Mouse (Mus musculus) CH12.LX (cell line): Measurements from ENCODE around the gene Prkcb. TPM values are rescaled to one million over a fixed set of nuclear protein-coding genes. Genes with fewer than 3 reads are reported as not detected.

ENCODE experiments used
- DNase-seq: peaks from one replicate; pipeline ENCODE4 v3.0.0-alpha.2; 2013; ENCODE audit errors: extremely low read depth
- H3K27ac ChIP-seq: 2 replicates; pipeline ENCODE4 v1.5.1; 2012; ENCODE audit warnings: low read depth, mild to moderate bottlenecking, control low read depth, moderate library complexity; ENCODE audit not compliant: insufficient read depth
- H3K27me3 ChIP-seq: replicated peaks from 2 replicates; pipeline ENCODE3; 2012; ENCODE audit warnings: inconsistent platforms
- H3K36me3 ChIP-seq, 2 experiments: replicated peaks in 1 of 2; 2 replicates each; pipeline versions ENCODE3 to v1.6.1; 2012; ENCODE audit warnings: inconsistent platforms in 1 of 2, low read length in 1 of 2, mild to moderate bottlenecking in 1 of 2, mixed read lengths in 1 of 2, moderate library complexity in 1 of 2; ENCODE audit not compliant: control insufficient read depth in 1 of 2, insufficient read depth in 1 of 2
- H3K4me1 ChIP-seq, 2 experiments: 2 replicates each; pipeline ENCODE4 v1.6.1; 2012; ENCODE audit warnings: inconsistent platforms in 1 of 2, moderate library complexity in 1 of 2; ENCODE audit not compliant: insufficient read depth in 2 of 2, control insufficient read depth in 1 of 2
- H3K4me2 ChIP-seq: 2 replicates; pipeline ENCODE4 v1.6.1; 2012; ENCODE audit warnings: low read depth, mild to moderate bottlenecking, control low read depth; ENCODE audit not compliant: poor library complexity, insufficient read depth, severe bottlenecking
- H3K4me3 ChIP-seq, 3 experiments: fragments of 150-350 bp in 1 of 3; sonication (generic) in 1 of 3; replicated peaks in 1 of 3; 2 replicates each; pipeline versions ENCODE3 to v1.5.1; 2011 to 2012; ENCODE audit warnings: low read depth in 2 of 3, low read length in 2 of 3, mild to moderate bottlenecking in 2 of 3, moderate library complexity in 2 of 3, control low read depth in 1 of 3, improper control_type of control experiment in 1 of 3, inconsistent platforms in 1 of 3, mixed read lengths in 1 of 3; ENCODE audit not compliant: poor library complexity in 1 of 3
- H3K79me2 ChIP-seq: replicated peaks from 2 replicates; pipeline ENCODE4 v1.6.1; 2012; ENCODE audit warnings: mild to moderate bottlenecking, moderate library complexity; ENCODE audit not compliant: control insufficient read depth, poor library complexity, insufficient read depth, severe bottlenecking; ENCODE audit errors: extremely low read depth
- H3K9ac ChIP-seq: 2 replicates; pipeline ENCODE4 v1.6.1; 2012; ENCODE audit warnings: low read depth, mild to moderate bottlenecking, control low read depth, moderate library complexity; ENCODE audit not compliant: insufficient read depth
- H3K9me3 ChIP-seq: replicated peaks from 2 replicates; pipeline ENCODE3; 2012; ENCODE audit warnings: low read length, inconsistent platforms, mixed read lengths
- CHD2 ChIP-seq: IDR thresholded peaks from 2 replicates; pipeline ENCODE4 v1.6.1; 2011; ENCODE audit warnings: low read length, improper control_type of control experiment
- EP300 ChIP-seq: IDR thresholded peaks from 2 replicates; pipeline ENCODE4 v1.6.1; 2011; ENCODE audit warnings: low read length, improper control_type of control experiment
- GABPA ChIP-seq: IDR thresholded peaks from 2 replicates; pipeline ENCODE4 v1.6.1; 2012; ENCODE audit warnings: low read depth, low read length, improper control_type of control experiment, inconsistent platforms; ENCODE audit not compliant: insufficient replicate concordance
- HCFC1 ChIP-seq: IDR thresholded peaks from 2 replicates; pipeline ENCODE4 v1.6.1; 2012; ENCODE audit warnings: low read depth, mild to moderate bottlenecking, inconsistent platforms, low read length, improper control_type of control experiment
- JUN ChIP-seq: IDR thresholded peaks from 2 replicates; pipeline ENCODE4 v1.6.1; 2011; ENCODE audit warnings: low read depth, mild to moderate bottlenecking, low read length, improper control_type of control experiment, moderate library complexity; ENCODE audit not compliant: insufficient read depth
- MAFK ChIP-seq: IDR thresholded peaks from 2 replicates; pipeline ENCODE4 v1.6.1; 2011; ENCODE audit warnings: low read length, improper control_type of control experiment; ENCODE audit not compliant: insufficient replicate concordance
- MAX ChIP-seq: IDR thresholded peaks from 2 replicates; pipeline ENCODE4 v1.6.1; 2011; ENCODE audit warnings: low read length, improper control_type of control experiment
- MAZ ChIP-seq: IDR thresholded peaks from 2 replicates; pipeline ENCODE4 v1.6.1; 2012; ENCODE audit warnings: low read depth, mild to moderate bottlenecking, inconsistent platforms, low read length, improper control_type of control experiment, moderate library complexity
- MEF2A ChIP-seq: IDR thresholded peaks from 2 replicates; pipeline ENCODE4 v1.6.1; 2014; ENCODE audit warnings: low read depth, mild to moderate bottlenecking, inconsistent platforms, low read length, improper control_type of control experiment, borderline replicate concordance
- MXI1 ChIP-seq: IDR thresholded peaks from 2 replicates; pipeline ENCODE4 v1.6.1; 2011; ENCODE audit warnings: mild to moderate bottlenecking, low read depth, low read length, improper control_type of control experiment
- MYC ChIP-seq: IDR thresholded peaks from 2 replicates; pipeline ENCODE4 v1.6.1; 2011; ENCODE audit warnings: low read depth, mild to moderate bottlenecking, improper control_type of control experiment, low read length
- NRF1 ChIP-seq: IDR thresholded peaks from 2 replicates; pipeline ENCODE4 v1.6.1; 2014; ENCODE audit warnings: low read depth, mild to moderate bottlenecking, inconsistent platforms, low read length, improper control_type of control experiment, moderate library complexity
- POLR2A ChIP-seq: IDR thresholded peaks from 2 replicates; pipeline ENCODE4 v1.6.1; 2011; ENCODE audit warnings: low read depth, mild to moderate bottlenecking, improper control_type of control experiment, low read length
- POLR2AphosphoS2 ChIP-seq: IDR thresholded peaks from 2 replicates; pipeline ENCODE4 v1.6.1; 2011; ENCODE audit warnings: low read depth, low read length, improper control_type of control experiment
- RCOR1 ChIP-seq: conservative IDR thresholded peaks from 2 replicates; pipeline ENCODE4 v1.6.1; 2012; ENCODE audit warnings: low read depth, mild to moderate bottlenecking, inconsistent platforms, low read length, improper control_type of control experiment
- SMC3 ChIP-seq: IDR thresholded peaks from 2 replicates; pipeline ENCODE4 v1.6.1; 2011; ENCODE audit warnings: low read depth, low read length, improper control_type of control experiment
- TCF12 ChIP-seq: IDR thresholded peaks from 2 replicates; pipeline ENCODE4 v1.6.1; 2014; ENCODE audit warnings: low read depth, mild to moderate bottlenecking, inconsistent platforms, low read length, improper control_type of control experiment
- UBTF ChIP-seq: IDR thresholded peaks from 2 replicates; pipeline ENCODE4 v1.6.1; 2012; ENCODE audit warnings: low read depth, mild to moderate bottlenecking, inconsistent platforms, low read length, improper control_type of control experiment, moderate library complexity
- USF2 ChIP-seq: conservative IDR thresholded peaks from 2 replicates; pipeline ENCODE4 v1.6.1; 2011; ENCODE audit warnings: low read depth, low read length, improper control_type of control experiment
- ZNF384 ChIP-seq: IDR thresholded peaks from 2 replicates; pipeline ENCODE4 v1.6.1; 2012; ENCODE audit warnings: low read depth, low read length, improper control_type of control experiment, inconsistent platforms
- dilution Hi-C: fragments of 300-500 bp; cut with MboI; formaldehyde crosslinking; loops from 2 replicates; pipeline ENCODE4 v1.14.3; 2020; ENCODE audit warnings: low sequenced_read_pairs; ENCODE audit not compliant: extremely low pct_unique_long_range_greater_than_20kb, extremely low pct_ligation_motif_present
- in situ Hi-C: fragments of 300-500 bp; cut with MboI; formaldehyde crosslinking; loops from 3 replicates; pipeline ENCODE4 v1.14.3; 2019; ENCODE audit warnings: low sequenced_read_pairs, low pct_ligation_motif_present, low pct_unique_long_range_greater_than_20kb, mixed read lengths
- polyA plus RNA-seq: library from polyadenylated mRNA; unstranded; fragments of >175 nt; gene quantifications from 2 replicates; pipeline ENCODE4 v1.2.1, GENCODE M21; 2012; ENCODE audit warnings: low read depth; ENCODE audit not compliant: insufficient read length
- total RNA-seq, 2 experiments: library from RNA; depleted of rRNA; stranded (reverse); fragments of 300-350 nt in 1 of 2; fragments of >200 nt in 1 of 2; gene quantifications; 2 replicates each; pipeline ENCODE4 v1.2.3; 2012 to 2014

Gene Prkcb
- total and polyA plus RNA-seq, 3 experiments: 323 to 463 (median 337) TPM

- no peak overlapping the region for H3K4me2 ChIP-seq
- no peaks in the 10 kb centered on the region for H3K27me3 ChIP-seq
- dilution Hi-C loops (no loop called here), in situ Hi-C loops (no loop called here)
- TF ChIP-seq UBTF (no peak), MAFK (no peak), MAX (no peak), NRF1 (no peak), USF2 (no peak), GABPA (no peak), TCF12 (no peak), JUN (no peak), MEF2A (no peak), HCFC1 (no peak), MAZ (no peak), MYC (no peak), ZNF384 (no peak), RCOR1 (no peak), MXI1 (no peak), POLR2AphosphoS2 (no peak), EP300 (no peak), CHD2 (no peak)
- peaks cover 0 to 16% of the 10 kb centered on the region in 2 experiments; a peak in 2 of 4 replicates for H3K4me1 ChIP-seq
- H3K27ac ChIP-seq: no peak overlapping the region
- H3K9ac ChIP-seq: no peak overlapping the region
- H3K79me2 ChIP-seq: no peaks in the 10 kb centered on the region
- no peak overlapping the region for H3K4me3 ChIP-seq
- H3K36me3 ChIP-seq: peaks cover 76 to 96% of the 10 kb centered on the region in 2 experiments
- H3K9me3 ChIP-seq: peaks cover 2% of the 10 kb centered on the region
- no peak for DNase-seq
These were observed 178.2 kb downstream of the Prkcb start for GRCm38 (mm10) chr7:122466722-122467121.

GRCm38 (mm10) chr7:122467831-122468230 is 179.3 kb downstream of the Prkcb start:
- DNase-seq: no peak
- no peak overlapping the region for H3K4me3 ChIP-seq
- no peak overlapping the region for H3K9ac ChIP-seq
- H3K4me1 ChIP-seq: peaks cover 0 to 16% of the 10 kb centered on the region in 2 experiments; a peak in 2 of 4 replicates
- in situ Hi-C loops: no loop called here
- peaks cover 77 to 96% of the 10 kb centered on the region in 2 experiments for H3K36me3 ChIP-seq
- no peak overlapping the region for H3K4me2 ChIP-seq
- H3K79me2 ChIP-seq: no peaks in the 10 kb centered on the region
- no peak overlapping the region for H3K27ac ChIP-seq
- no peaks in the 10 kb centered on the region for H3K27me3 ChIP-seq
- dilution Hi-C loops: no loop called here
- H3K9me3 ChIP-seq: peaks cover 5% of the 10 kb centered on the region
- no peak for TF ChIP-seq SMC3
- peak; percentile 27; the same call in 1 of the 2 replicates for TF ChIP-seq POLR2A
- TF ChIP-seq, all 38 proteins: peak for 1
